Mouse (Mus musculus): ENCODE measurements at regions not wholly inside any gene's neighbourhood (a gene's known extent, or its start where the extent isn't known, plus 50 kb on each side); places are given as distances from the start of the nearest gene placed in this dataset.

- Histone ChIP-seq H3K27ac (no peak overlapping the region), H3K9me3 (no peaks in the 10 kb centered on the region), H3K27me3 (ENCODE audit: insufficient read depth, poor library complexity, severe bottlenecking) (no peaks in the 10 kb centered on the region), H3K4me3 (no peak overlapping the region), H3K4me1 (no peaks in the 10 kb centered on the region), H3K36me3 (no peaks in the 10 kb centered on the region)
- 83% methylated on average over 8 of the region's 8 CpGs for WGBS
- no peak for DNase-seq (ENCODE audit: low spot score)
Measured at GRCm38 (mm10) chr19:30451543-30451920, 97.9 kb downstream of the Dkk1 start.

GRCm38 (mm10) chr19:30452671-30453070 is 96.8 kb downstream of the Dkk1 start:
- no peaks in the 10 kb centered on the region for H3K36me3 ChIP-seq
- no peak overlapping the region for H3K4me3 ChIP-seq
- H3K27ac ChIP-seq = no peak overlapping the region
- H3K27me3 ChIP-seq (ENCODE audit: insufficient read depth, poor library complexity, severe bottlenecking) = no peaks in the 10 kb centered on the region
- no peak for DNase-seq (ENCODE audit: low spot score)
- H3K4me1 ChIP-seq = no peaks in the 10 kb centered on the region
- WGBS = 79% methylated on average over 11 of the region's 11 CpGs
- H3K9me3 ChIP-seq = no peaks in the 10 kb centered on the region

- Histone ChIP-seq H3K27ac (no peak overlapping the region), H3K4me3 (no peak overlapping the region), H3K4me1 (no peaks in the 10 kb centered on the region), H3K27me3 (ENCODE audit: insufficient read depth, poor library complexity, severe bottlenecking) (no peaks in the 10 kb centered on the region), H3K9me3 (no peaks in the 10 kb centered on the region), H3K36me3 (no peaks in the 10 kb centered on the region)
- 37% methylated on average over 4 of the region's 4 CpGs for WGBS
- DNase-seq (ENCODE audit: low spot score) = no peak
Measured at GRCm38 (mm10) chr19:30483436-30483835, 66.0 kb downstream of the Dkk1 start.

- H3K27me3 ChIP-seq (ENCODE audit: insufficient read depth, poor library complexity, severe bottlenecking) = no peaks in the 10 kb centered on the region
Measured at GRCm38 (mm10) chr19:30489786-30490185, 59.7 kb downstream of the Dkk1 start.

GRCm38 (mm10) chr19:30490916-30491315 is 58.5 kb downstream of the Dkk1 start:
- H3K9me3 ChIP-seq = no peaks in the 10 kb centered on the region
- no peak overlapping the region; the same call in 1 of the 2 replicates for H3K4me3 ChIP-seq
- DNase-seq (ENCODE audit: low spot score) = no peak
- no peak overlapping the region for H3K27ac ChIP-seq
- WGBS = 26% methylated on average over 9 of the region's 9 CpGs
- no peaks in the 10 kb centered on the region for H3K36me3 ChIP-seq
- H3K27me3 ChIP-seq (ENCODE audit: insufficient read depth, poor library complexity, severe bottlenecking) = no peaks in the 10 kb centered on the region
- 0 out of 2 replicates have a peak, but pooled peaks cover 6% of the 10 kb centered on the region for H3K4me1 ChIP-seq

More at GRCm38 (mm10) chr19:30489786-30490185, 59.7 kb downstream of the Dkk1 start:
- DNase-seq (ENCODE audit: low spot score) = no peak
- Histone ChIP-seq H3K36me3 (no peaks in the 10 kb centered on the region), H3K4me3 (no peak overlapping the region), H3K27ac (no peak overlapping the region), H3K9me3 (no peaks in the 10 kb centered on the region), H3K4me1 (0 out of 2 replicates have a peak, but pooled peaks cover 6% of the 10 kb centered on the region)
- 58% methylated on average over 3 of the region's 3 CpGs for WGBS
